Mouse (Mus musculus): ENCODE measurements around the gene Ptpn12.

The Ptpn12 gene

GRCm38 (mm10) chr5:21055820-21056531 is at the start of gene Ptpn12:
Ptpn12 (minus strand) TSS chr5:21055911.
- peak; percentile 97 for DNase-seq (ENCODE audit: low spot score)

GRCm38 (mm10) chr5:21091179-21091578 is 35.5 kb upstream of the Ptpn12 start:
- no peak for DNase-seq (ENCODE audit: low spot score)

GRCm38 (mm10) chr5:21057217-21057616 is 1.5 kb upstream of the Ptpn12 start:
- no peak for DNase-seq (ENCODE audit: low spot score)

GRCm38 (mm10) chr5:21056595-21056994 is 884 bp upstream of the Ptpn12 start:
- no peak for DNase-seq (ENCODE audit: low spot score)

GRCm38 (mm10) chr5:21055071-21055819 is 466 bp downstream of the Ptpn12 start:
- no peak for DNase-seq (ENCODE audit: low spot score)

GRCm38 (mm10) chr5:21054472-21055070 is 1.1 kb downstream of the Ptpn12 start:
- DNase-seq (ENCODE audit: low spot score) = peak; percentile 91

GRCm38 (mm10) chr5:21053571-21054307 is 2.0 kb downstream of the Ptpn12 start:
- DNase-seq (ENCODE audit: low spot score) = no peak

- no peak for DNase-seq (ENCODE audit: low spot score)
Observed at GRCm38 (mm10) chr5:21052521-21052920, 3.2 kb downstream of the Ptpn12 start.

- no peak for DNase-seq (ENCODE audit: low spot score)
Observed at GRCm38 (mm10) chr5:21050770-21051122, 5.0 kb downstream of the Ptpn12 start.

GRCm38 (mm10) chr5:21050061-21050769 is 5.5 kb downstream of the Ptpn12 start:
- DNase-seq (ENCODE audit: low spot score) = no peak

GRCm38 (mm10) chr5:21049006-21049405 is 6.7 kb downstream of the Ptpn12 start:
- no peak for DNase-seq (ENCODE audit: low spot score)

- no peak for DNase-seq (ENCODE audit: low spot score)
Observed at GRCm38 (mm10) chr5:21047114-21047513, 8.6 kb downstream of the Ptpn12 start.

- DNase-seq (ENCODE audit: low spot score) = no peak
Observed at GRCm38 (mm10) chr5:21046150-21047048, 9.3 kb downstream of the Ptpn12 start.

- no peak for DNase-seq (ENCODE audit: low spot score)
Observed at GRCm38 (mm10) chr5:21045462-21045861, 10.2 kb downstream of the Ptpn12 start.

- DNase-seq (ENCODE audit: low spot score) = no peak
Observed at GRCm38 (mm10) chr5:21038100-21038499, 17.6 kb downstream of the Ptpn12 start.

- DNase-seq (ENCODE audit: low spot score) = no peak
Observed at GRCm38 (mm10) chr5:21035689-21036480, 19.8 kb downstream of the Ptpn12 start.

- no peak for DNase-seq (ENCODE audit: low spot score)
Observed at GRCm38 (mm10) chr5:21034388-21034966, 21.2 kb downstream of the Ptpn12 start.

- no peak for DNase-seq (ENCODE audit: low spot score)
Observed at GRCm38 (mm10) chr5:21033382-21034056, 22.2 kb downstream of the Ptpn12 start.

GRCm38 (mm10) chr5:21032626-21033025 is 23.1 kb downstream of the Ptpn12 start:
- no peak for DNase-seq (ENCODE audit: low spot score)
